Mouse (Mus musculus) regulatory T cell (primary cell): ENCODE data around the gene Sdccag8.

ENCODE experiments used
- in situ Hi-C: fragments of 300-600 bp; cut with MboI, MseI; formaldehyde crosslinking; loops from one replicate; pipeline ENCODE4 v1.15.1; 2025; ENCODE audit warnings: high pct_unique_total_duplicates

Gene Sdccag8

DNA sequence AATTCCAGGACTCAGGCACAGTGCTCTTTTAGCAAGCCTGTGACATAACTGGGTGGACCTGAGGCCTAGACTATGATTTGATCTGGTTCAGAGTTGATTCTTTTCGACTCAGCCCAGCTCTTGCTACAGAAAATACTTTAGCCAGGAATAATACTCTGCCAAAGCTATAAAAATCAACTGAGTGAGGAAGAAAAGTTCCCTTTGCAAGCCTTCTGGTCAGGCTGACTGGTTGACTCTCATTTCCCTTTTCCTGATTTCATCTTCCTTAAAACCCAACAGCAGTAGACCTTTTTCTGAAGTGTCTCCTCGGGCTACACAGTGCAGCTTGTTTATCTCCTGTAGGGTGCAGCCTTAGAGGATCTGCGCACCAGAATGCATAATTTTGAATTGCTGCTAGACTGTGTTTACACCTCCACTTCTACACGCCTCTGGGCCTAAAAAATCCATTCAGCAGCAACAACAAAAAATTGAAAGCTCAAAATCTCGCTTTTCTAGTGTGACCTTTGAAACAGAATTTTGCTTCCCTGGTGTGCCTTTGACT, 13.6 kb downstream of the Sdccag8 start:
- in situ Hi-C loops = loop anchor here (25.0 kb wide), 2 partner anchors 891 to 1191 kb away; partner anchors contain the start of gene Fh1

- in situ Hi-C loops = loop anchor here (25.0 kb wide), 2 partner anchors 891 to 1191 kb away; partner anchors contain the start of gene Fh1
Observed at GRCm38 (mm10) chr1:176828666-176829065, 14.2 kb downstream of the Sdccag8 start.

- in situ Hi-C loops = loop anchor here (25.0 kb wide), 2 partner anchors 895 to 1195 kb away; partner anchors contain the start of gene Fh1
Observed at GRCm38 (mm10) chr1:176832071-176832470, 17.6 kb downstream of the Sdccag8 start.

DNA sequence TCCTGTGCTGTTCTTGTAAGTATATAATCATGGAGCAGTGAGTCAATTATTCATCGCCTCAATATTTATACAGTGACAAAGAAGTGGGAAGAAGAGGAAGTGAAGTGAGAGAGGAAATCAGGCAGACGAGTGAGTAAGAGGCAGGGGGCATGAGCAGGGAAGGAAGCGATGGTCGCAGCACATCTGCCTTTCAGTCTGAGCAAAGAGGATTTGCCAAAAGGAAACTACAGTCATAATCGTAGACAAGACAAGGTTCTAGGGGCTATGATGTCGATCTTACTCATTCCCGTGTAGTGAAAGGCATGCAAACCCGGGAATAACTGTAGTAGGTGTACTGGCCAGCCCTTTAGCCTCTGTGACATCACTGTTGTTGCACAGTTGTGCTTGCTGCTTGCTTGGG, 18.1 kb downstream of the Sdccag8 start:
- in situ Hi-C loops = loop anchor here (25.0 kb wide), 2 partner anchors 895 to 1195 kb away; partner anchors contain the start of gene Fh1

DNA sequence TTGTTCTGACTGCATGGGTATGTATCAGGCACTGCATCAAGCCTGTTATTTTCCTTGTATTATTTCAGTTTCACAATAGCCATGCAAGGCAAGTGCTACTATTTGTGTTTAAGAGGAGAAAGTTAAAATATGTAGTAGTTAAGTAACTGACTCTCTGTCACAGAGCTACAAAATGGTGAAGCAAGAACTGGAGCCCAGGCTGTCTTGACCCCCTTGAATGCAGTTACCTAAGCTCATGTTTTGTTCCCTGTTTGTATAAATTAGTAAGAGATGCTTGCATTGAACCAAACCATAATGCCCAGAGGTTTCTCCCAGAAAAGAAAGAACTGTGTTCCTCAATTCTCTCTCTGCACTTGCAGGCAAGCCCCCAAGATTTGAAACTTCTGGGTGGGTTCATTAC, 18.8 kb downstream of the Sdccag8 start:
- in situ Hi-C loops = loop anchor here (25.0 kb wide), 2 partner anchors 896 to 1196 kb away; partner anchors contain the start of gene Fh1

DNA sequence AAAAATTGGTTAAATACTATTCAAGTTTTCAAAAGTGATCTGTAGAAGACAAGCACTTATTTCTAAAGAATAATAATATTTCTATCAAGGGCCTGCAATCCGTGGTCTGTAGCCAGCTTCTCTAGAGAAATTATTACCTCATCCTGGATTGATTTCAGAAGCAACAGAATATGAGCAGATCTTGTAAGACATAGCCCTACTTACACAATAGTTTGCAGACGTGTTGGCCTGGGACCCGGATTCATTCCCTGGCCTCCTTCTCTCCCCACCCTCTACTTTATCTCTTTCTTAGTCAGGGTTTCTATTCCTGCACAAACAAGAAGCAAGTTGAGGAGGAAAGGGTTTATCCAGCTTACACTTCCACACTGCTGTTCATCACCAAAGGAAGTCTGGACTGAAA, 19.5 kb downstream of the Sdccag8 start:
- in situ Hi-C loops = loop anchor here (25.0 kb wide), 2 partner anchors 897 to 1197 kb away; partner anchors contain the start of gene Fh1

DNA sequence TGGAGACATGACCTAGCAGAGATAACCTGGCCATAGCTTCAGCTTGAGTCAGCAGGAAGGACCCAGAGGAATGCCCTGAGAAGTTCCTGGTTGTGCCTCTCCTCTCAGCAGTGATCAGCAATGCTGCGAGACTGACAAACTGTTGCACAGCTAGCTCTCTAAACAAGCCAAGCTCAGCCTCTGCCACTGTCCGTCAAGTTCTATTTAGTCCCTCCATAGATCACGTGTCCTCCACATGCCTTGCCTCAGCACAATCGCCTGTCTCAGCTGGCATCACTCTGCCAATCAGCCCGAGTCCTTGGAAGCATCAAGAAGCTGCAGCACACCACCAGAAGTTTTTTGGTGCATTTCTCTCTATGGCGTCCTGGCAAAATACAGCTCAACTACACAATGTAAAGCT, 20.4 kb downstream of the Sdccag8 start:
- in situ Hi-C loops = loop anchor here (25.0 kb wide), 2 partner anchors 898 to 1198 kb away; partner anchors contain the start of gene Fh1

- in situ Hi-C loops = loop anchor here (25.0 kb wide), 2 partner anchors 898 to 1198 kb away; partner anchors contain the start of gene Fh1
Observed at GRCm38 (mm10) chr1:176835501-176836294, 21.2 kb downstream of the Sdccag8 start.

DNA sequence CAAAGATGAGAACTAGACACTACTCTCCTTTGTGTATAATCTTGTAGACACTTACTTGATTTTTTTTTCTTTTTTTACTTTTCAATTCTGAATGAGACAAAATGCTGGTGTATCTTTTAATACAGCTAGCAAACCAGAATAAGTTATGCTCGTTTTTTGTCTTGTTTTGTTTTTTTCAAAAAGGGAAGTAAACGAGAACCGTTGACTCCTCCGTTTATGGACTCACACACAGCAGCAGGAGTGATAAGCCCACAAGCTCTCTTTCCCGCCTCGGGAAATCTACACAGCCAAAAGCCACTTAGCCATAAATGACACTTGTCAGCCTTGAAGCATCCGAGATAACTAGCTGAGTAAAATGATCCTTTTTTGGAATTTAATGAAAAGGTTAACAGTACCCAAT, 22.1 kb downstream of the Sdccag8 start:
- in situ Hi-C loops = loop anchor here (25.0 kb wide), 2 partner anchors 899 to 1199 kb away; partner anchors contain the start of gene Fh1

DNA sequence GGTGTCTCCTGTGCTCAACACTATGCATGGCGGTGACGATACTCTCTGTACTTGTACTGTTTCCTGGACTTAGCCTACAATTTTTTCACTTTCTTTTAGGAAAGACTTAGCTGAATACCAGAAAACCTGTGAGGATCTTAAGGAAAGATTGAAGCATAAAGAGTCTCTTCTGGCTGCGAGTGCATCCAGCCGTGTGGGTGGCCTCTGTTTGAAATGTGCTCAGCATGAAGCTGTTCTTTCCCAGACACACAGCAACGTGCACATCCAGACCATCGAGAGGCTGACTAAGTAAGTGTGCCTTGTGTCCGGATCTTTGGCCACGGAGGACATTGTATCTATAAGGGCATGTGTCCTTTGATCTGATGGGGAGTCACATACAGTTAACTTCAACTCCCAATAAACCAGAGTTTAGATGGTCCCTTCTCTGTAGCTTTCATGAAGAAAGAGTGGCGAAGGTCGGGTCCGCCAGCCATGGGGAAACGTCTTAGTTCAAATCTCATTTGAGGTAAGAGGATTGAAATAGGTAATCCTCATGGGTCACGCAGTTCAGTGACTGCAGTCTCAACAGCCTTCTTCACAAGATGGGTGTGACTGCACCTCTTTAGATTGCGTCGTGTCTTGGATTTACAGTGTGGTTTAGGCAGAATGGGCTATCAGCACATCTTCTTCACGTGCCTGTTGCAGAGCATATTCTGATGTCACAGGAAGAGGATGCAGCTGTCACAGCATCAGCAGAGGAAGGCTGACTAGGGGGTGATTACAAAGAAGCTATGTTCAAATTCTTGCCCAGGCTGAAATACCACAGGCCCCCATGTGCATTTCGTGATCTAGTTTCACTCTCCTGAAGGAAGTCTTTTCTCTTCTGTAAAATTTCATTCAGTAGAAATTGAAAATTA, 30.9 kb downstream of the Sdccag8 start:
- in situ Hi-C loops = loop anchor here (25.0 kb wide), 2 partner anchors 908 to 1208 kb away; partner anchors contain the start of gene Fh1

GRCm38 (mm10) chr1:176847118-176847859, 32.8 kb downstream of the Sdccag8 start:
- in situ Hi-C loops = loop anchor here (25.0 kb wide), 2 partner anchors 910 to 1210 kb away; partner anchors contain the start of gene Fh1

DNA sequence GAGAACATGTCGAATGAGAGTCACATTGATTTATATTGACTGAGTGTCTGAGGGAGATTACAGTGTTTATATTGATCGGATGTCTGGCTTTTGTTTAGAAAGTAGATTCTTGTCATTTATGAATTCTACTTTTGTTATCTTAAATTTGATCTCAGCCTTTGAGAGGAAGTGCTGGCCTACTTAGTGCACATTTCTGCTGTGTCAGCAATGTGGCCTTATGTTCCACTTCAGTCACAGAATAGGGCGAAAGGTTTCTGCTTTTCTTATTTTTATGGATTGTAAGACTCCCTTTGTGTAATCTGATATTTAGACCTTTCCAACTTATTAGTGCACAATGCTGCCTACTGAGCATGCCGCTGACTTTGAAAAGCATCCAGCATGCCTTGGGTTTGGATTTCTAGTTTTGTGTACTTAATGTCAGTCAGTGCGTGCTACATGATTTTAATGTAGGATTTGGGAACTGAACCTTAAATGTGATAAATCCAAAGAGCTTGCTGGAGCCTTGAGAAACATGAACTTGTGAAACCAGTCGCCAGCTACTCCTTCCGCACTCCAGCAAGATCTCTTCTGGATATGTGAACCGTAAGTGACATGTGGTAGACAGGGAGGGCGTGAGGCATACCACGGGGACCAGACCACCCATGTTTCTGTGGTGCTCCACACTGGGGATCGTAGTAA, 34.3 kb downstream of the Sdccag8 start:
- in situ Hi-C loops = loop anchor here (25.0 kb wide), 2 partner anchors 911 to 1211 kb away; partner anchors contain the start of gene Fh1

DNA sequence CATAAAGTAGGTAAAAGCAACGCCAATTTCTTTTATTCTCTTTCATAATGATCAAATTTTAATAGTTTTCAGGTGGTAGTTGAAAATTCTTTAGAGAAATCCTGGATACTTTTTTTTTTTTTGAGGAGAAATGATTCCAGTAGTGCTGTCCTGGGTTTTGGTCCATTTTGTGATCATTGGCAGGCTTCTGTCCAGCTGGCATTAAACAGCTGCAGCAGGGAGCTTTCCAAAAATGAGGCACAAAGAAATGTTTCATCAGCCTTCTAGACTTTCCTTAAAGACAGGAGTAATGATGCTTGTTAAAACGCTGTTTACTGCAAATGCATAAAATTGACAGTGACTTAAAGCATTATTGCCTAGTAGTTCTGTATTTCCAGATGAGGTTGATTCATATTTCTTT, 34.9 kb downstream of the Sdccag8 start:
- in situ Hi-C loops = loop anchor here (25.0 kb wide), 2 partner anchors 912 to 1212 kb away; partner anchors contain the start of gene Fh1

DNA sequence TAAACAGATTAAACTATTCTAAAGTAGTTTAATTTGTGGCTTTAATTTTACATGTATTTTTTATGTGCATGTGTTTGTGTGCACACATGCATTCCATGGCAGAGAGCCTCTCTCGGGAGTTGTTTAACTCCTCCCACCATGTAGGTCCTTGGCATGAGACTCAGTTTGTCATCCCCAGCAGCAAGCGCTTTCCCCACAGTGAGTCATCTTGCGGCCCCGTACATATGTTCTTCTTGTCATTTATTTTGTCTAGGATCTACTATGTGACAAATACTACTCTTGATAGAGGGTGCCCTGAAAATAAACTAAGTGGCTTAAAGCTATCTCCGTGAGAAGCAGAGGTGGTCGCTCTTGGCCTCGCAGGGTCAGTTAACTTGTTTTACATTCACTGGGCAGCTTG, 36.9 kb downstream of the Sdccag8 start:
- in situ Hi-C loops = no loop called here

DNA sequence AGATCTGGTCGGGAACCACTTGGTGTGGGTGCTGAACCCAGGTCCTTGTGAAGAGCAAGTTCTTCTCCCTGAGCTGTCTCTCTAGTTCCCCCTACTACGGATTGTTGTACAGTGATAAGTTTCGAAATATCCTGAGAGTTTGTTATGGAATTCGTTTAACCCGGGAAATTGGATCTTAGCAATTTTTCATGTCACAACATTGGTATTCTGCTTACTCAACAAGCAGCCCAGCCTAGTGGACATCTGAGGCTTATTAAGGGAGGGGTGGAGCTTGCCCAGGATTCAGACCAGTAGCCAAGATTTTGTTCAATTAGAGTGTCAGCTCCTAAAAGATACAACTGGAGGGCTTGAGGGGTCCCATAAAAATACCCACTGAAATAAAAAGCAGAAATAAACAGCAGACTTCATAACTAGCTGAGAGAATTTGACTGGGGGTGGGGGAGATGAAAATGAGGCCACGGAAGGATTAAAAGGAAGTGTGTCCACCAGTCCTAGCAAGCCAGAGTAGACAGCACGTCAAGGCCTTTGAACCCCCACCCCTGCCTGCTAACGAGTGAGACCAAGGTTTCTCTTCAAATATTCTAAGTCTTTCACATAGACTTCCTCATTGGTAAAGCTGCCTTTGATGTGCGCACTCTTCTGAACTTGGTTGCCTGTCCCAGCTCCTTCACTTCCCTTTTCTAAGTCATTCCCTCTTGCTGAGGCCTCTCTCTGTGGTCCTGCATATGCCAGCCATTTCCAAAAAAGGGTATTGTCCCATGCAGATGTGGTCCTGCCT, 38.5 kb downstream of the Sdccag8 start:
- in situ Hi-C loops = no loop called here

DNA sequence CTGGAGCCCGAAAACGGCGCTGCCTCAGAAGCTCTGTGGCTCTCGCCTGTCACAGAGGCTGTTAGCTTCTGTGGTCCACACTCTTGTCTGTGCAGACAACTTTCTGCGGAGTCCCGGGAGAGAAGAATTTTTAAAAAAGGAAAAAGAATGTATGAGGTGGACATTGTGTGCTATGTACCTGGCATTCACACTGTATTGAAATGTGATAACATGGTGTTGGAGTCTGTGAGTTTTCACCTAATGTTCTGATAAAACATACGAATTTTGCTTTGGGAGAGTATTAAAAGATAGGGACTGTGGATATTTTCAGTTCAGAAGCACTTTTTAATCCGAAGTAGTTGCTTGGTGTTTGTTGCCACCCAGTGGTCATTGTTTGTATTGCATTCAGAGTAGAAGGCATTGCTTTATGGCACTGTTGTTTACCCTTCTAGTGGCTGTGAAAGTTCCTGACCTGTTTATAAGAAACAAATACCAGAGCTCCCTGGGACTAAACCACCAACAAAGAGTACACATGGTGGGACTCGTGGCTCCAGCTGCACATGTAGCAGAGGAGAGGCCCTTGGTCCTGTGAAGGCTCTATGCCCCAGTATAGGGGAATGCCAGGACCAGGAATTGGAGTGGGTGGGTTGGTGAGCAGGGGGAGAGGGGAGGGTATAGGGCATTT, 47.7 kb downstream of the Sdccag8 start:
- in situ Hi-C loops = loop anchor here (10.0 kb wide), 1 partner anchor 647 kb away; no protein-coding TSS in a partner anchor

- in situ Hi-C loops = no loop called here
Observed at GRCm38 (mm10) chr1:176870501-176870900, 56.0 kb downstream of the Sdccag8 start.

- in situ Hi-C loops = no loop called here
Observed at GRCm38 (mm10) chr1:176871975-176872374, 57.5 kb downstream of the Sdccag8 start.
